Mouse (Mus musculus) kidney, postnatal 0 days (tissue): ENCODE data around the gene Col4a2. TPM values are rescaled to one million over a fixed set of nuclear protein-coding genes. Genes with fewer than 3 reads are reported as not detected.
A peak's percentile ranks its signal among the peaks of the same experiment; 100 is the strongest.

Source experiments
- ATAC-seq: fragments of 200-750 bp; cut with Nextera tagmentation; replicated peaks from 2 replicates; pipeline ENCODE4 v1.8.0; 2017; ENCODE audit warnings: low read depth, moderate number of reproducible peaks, moderate TSS enrichment, moderate library complexity; ENCODE audit not compliant: low FRiP score
- DNase-seq: peaks from one replicate; pipeline ENCODE4 v3.0.0-alpha.2; 2016; ENCODE audit warnings: low spot score
- H3K27ac ChIP-seq: fragments of 300-500 bp; sonication (generic); 2 replicates; pipeline ENCODE4 v1.5.1; 2014; ENCODE audit warnings: mild to moderate bottlenecking
- H3K27me3 ChIP-seq: fragments of 300-500 bp; sonication (generic); 2 replicates; pipeline ENCODE4 v1.6.1; 2014; ENCODE audit warnings: low read length, mixed read lengths; ENCODE audit not compliant: insufficient read depth
- H3K36me3 ChIP-seq: fragments of 300-500 bp; sonication (generic); 2 replicates; pipeline ENCODE4 v1.6.1; 2014; ENCODE audit warnings: low read length, mixed read lengths; ENCODE audit not compliant: insufficient read depth
- H3K4me1 ChIP-seq: fragments of 300-500 bp; sonication (generic); replicated peaks from 2 replicates; pipeline ENCODE4 v1.6.1; 2014; ENCODE audit warnings: antibody characterized with exemption, low read length, mixed read lengths; ENCODE audit not compliant: insufficient read depth
- H3K4me2 ChIP-seq: fragments of 300-500 bp; sonication (generic); 2 replicates; pipeline ENCODE4 v1.6.1; 2014; ENCODE audit warnings: mild to moderate bottlenecking, low read length, moderate library complexity, mixed read lengths
- H3K4me3 ChIP-seq: fragments of 300-500 bp; sonication (generic); replicated peaks from 2 replicates; pipeline ENCODE4 v1.5.1; 2014; ENCODE audit warnings: low read depth, low read length
- H3K9ac ChIP-seq: fragments of 300-500 bp; sonication (generic); 2 replicates; pipeline ENCODE4 v1.6.1; 2014; ENCODE audit warnings: low read depth, low read length
- H3K9me3 ChIP-seq: fragments of 300-500 bp; sonication (generic); replicated peaks from 2 replicates; pipeline ENCODE4 v1.6.1; 2016; ENCODE audit warnings: low read length, inconsistent platforms, mixed read lengths
- CTCF ChIP-seq: IDR thresholded peaks from 2 replicates; pipeline ENCODE4 v1.5.1; 2016; ENCODE audit warnings: antibody characterized with exemption, low read depth, mild to moderate bottlenecking, moderate library complexity
- WGBS: fragments of 180-500 bp; shearing (Covaris S2); extraction: QIAGEN DNeasy Blood & Tissue Kit; methylation state at CpG from one replicate; pipeline ENCODE4 v1.1.7; 2014; 5-methylcytosine and 5-hydroxymethylcytosine counted together
- polyA plus RNA-seq: library from polyadenylated mRNA; unstranded; fragments of >200 nt; fragmentation: Nextera tagmentation; extraction: Ambion mirVana; gene quantifications from 2 replicates; pipeline ENCODE4 v1.2.1, GENCODE M21; 2015

The Col4a2 gene
- polyA plus RNA-seq, 1 experiment from 2014 or later, result 140 TPM

DNA sequence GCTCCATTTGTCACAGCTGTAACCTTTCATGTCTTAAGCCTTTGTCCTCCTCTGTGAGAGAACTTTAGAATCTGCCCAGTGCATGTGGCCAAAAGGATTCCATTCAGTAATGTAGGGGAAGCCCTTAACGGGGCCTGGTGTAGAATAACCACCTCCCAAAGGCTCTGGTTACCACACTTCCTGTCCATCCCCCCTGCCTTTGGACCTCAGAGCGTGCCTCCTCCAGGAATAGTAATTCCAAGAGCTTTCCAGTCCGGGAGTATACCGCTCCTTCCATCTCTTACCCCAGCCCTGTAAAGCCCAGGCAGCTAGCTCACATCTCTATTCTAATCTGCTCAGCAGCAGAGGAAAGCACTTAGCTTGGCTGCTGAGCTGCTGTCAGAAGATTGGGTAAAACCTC is 14.7 kb downstream of the Col4a2 start:
- peak; percentile 84 for ATAC-seq
- Histone ChIP-seq H3K4me3 (no peak overlapping the region), H3K36me3 (peaks cover 3% of the 10 kb centered on the region; the same call in 1 of the 2 replicates), H3K4me2 (no peak overlapping the region), H3K27ac (peak overlapping the region; percentile 79), H3K9me3 (no peaks in the 10 kb centered on the region), H3K4me1 (peaks cover 40% of the 10 kb centered on the region), H3K9ac (no peak overlapping the region), H3K27me3 (no peaks in the 10 kb centered on the region)
- WGBS, result 19% methylated on average over 4 of the region's 4 CpGs
- DNase-seq, result peak; percentile 93
- TF ChIP-seq CTCF, result no peak

DNA sequence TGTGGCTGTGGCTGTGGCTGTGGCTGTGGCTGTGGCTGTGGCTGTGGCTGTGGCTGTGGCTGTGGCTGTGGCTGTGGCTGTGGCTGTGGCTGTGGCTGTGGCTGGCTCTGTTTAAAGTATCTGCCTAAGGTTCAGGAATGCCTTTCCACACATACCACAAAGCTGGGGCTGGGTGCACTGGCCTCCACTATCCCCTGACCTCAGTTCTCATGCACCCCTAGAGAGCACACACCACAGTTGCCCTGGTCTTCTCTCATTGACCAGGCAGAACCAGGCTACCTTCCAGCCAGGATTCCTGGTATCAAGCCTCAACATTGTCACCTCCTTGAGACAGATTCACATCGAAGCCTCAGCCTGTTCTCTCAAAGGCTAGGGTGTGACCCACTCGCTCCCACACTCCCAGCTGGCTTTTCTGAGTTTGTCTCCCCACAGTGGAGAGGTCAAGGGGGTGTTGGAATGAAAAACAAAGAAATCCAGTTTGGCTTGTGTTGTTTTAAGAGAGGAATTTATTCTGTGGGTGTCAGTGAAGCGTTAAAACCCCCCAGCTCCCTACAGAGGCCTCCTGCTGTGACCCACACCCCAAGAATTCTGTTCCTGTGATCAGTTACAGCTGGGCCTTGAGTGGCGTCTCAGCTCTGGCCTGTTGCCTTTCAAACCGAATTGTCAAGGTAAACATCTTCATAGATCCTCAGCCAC is 15.3 kb downstream of the Col4a2 start:
- no peak overlapping the region for H3K4me2 ChIP-seq
- no peak overlapping the region for H3K9ac ChIP-seq
- 25% methylated on average over 5 of the region's 5 CpGs for WGBS
- peak; percentile 30; the same call in 1 of the 2 replicates for ATAC-seq
- H3K4me1 ChIP-seq, result peaks cover 40% of the 10 kb centered on the region
- H3K27me3 ChIP-seq, result no peaks in the 10 kb centered on the region
- peak; percentile 80 for DNase-seq
- peak overlapping the region; percentile 79 for H3K27ac ChIP-seq
- TF ChIP-seq CTCF, result no peak
- no peak overlapping the region for H3K4me3 ChIP-seq
- H3K9me3 ChIP-seq, result no peaks in the 10 kb centered on the region
- peaks cover 3% of the 10 kb centered on the region; the same call in 1 of the 2 replicates for H3K36me3 ChIP-seq

DNA sequence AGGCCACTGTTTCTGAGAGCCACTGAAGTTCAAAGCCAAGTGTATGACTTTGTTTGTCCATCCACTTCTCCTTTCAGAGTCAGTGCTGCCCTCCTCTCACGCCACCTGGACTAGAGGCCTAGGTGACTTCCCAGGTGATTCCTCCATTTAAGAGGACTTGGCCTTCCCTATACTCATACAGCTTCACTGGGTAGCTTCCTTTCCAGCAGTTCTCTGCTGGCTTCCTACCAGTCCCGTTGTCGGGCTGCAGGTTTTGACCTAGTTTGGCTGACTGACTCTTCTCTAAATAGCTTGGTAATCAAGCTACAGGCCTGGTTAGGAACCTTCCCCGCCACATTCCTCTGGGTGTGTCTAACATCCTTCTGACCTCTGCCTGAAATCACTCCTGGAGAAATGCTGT is 19.0 kb downstream of the Col4a2 start:
- Histone ChIP-seq H3K9me3 (no peaks in the 10 kb centered on the region), H3K9ac (no peak overlapping the region), H3K27ac (peak overlapping the region; percentile 48; the same call in 1 of the 2 replicates), H3K4me2 (no peak overlapping the region), H3K36me3 (peaks cover 3% of the 10 kb centered on the region; the same call in 1 of the 2 replicates), H3K4me1 (peaks cover 45% of the 10 kb centered on the region), H3K27me3 (no peaks in the 10 kb centered on the region), H3K4me3 (no peak overlapping the region)
- no peak for TF ChIP-seq CTCF
- ATAC-seq (no peak), DNase-seq (no peak)
- WGBS, result 52% methylated on average over 4 of the region's 4 CpGs

DNA sequence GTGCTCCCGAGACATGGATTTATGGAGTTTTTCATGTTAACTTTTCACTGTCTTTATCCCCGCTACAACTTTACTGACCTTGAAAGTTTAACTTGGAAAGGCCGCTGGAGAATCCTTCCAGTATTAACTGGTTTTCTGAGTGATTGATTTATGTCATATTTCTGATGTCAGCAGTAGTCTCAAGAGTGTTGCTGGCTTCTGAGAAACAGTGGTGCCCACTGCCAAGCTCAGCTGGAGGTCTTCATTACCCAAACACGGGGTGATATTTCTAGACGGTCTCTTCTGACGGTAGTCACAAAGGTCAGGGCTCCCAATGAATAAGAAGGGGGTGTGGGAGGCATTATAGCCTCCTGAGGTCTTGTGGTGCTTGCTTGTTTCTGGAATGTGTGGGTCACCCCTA is 21.1 kb downstream of the Col4a2 start:
- DNase-seq, result no peak
- no peak for ATAC-seq
- Histone ChIP-seq H3K4me1 (peaks cover 30% of the 10 kb centered on the region), H3K27ac (0 out of 2 replicates have a peak overlapping the region, but pooled peaks have one; percentile 47), H3K9ac (no peak overlapping the region), H3K27me3 (no peaks in the 10 kb centered on the region), H3K36me3 (no peaks in the 10 kb centered on the region), H3K9me3 (no peaks in the 10 kb centered on the region), H3K4me2 (no peak overlapping the region), H3K4me3 (no peak overlapping the region)
- 57% methylated on average over 6 of the region's 6 CpGs for WGBS
- no peak for TF ChIP-seq CTCF

DNA sequence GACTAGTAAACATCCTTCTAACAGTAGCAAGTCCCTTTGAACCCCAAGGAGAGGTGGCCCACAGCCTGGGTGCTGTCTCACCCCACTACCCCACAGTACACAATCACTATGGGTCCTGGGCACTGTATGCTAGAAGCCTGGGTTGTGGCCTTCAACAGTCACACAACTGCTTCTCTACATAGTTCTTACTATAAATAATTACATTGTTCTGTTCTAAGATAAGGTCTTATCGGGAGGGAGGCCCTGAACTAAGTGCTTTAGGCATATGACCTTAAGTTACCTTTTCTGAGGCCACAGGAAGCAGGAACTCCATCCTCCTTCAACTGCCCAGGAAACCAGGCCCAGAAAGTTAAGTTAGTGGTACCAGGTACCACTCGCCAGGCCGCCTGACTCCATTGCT is 21.9 kb downstream of the Col4a2 start:
- 0 out of 2 replicates have a peak overlapping the region, but pooled peaks have one; percentile 15 for H3K27ac ChIP-seq
- no peak overlapping the region for H3K9ac ChIP-seq
- DNase-seq (no peak), ATAC-seq (no peak)
- H3K4me3 ChIP-seq, result no peak overlapping the region
- peaks cover 35% of the 10 kb centered on the region for H3K4me1 ChIP-seq
- 67% methylated on average over 3 of the region's 3 CpGs for WGBS
- H3K9me3 ChIP-seq, result no peaks in the 10 kb centered on the region
- no peak overlapping the region for H3K4me2 ChIP-seq
- TF ChIP-seq CTCF, result no peak
- H3K27me3 ChIP-seq, result no peaks in the 10 kb centered on the region
- H3K36me3 ChIP-seq, result no peaks in the 10 kb centered on the region

DNA sequence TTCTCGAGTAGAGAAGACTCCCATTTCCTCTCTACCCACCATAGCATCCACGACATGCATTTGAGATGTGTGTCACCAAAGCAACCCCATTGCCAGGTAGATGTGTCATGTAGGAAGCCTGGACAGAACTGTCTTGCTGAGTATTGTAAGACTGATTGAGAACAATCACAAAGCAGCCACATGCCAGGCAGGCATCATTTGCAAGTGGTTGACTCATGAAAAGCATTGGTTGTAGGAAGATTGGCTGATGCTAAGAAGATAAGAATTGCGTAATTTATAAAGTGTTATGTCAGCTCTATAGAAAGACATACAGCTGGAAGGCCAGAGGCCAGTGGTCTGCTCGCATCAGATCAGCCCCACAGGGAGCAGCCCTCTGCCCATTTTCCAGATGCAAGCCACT is 22.6 kb downstream of the Col4a2 start:
- 83% methylated on average over 4 of the region's 4 CpGs for WGBS
- Histone ChIP-seq H3K27ac (no peak overlapping the region), H3K4me2 (no peak overlapping the region), H3K9ac (no peak overlapping the region), H3K27me3 (no peaks in the 10 kb centered on the region), H3K36me3 (no peaks in the 10 kb centered on the region), H3K4me1 (peaks cover 42% of the 10 kb centered on the region), H3K9me3 (no peaks in the 10 kb centered on the region), H3K4me3 (no peak overlapping the region)
- ATAC-seq (no peak), DNase-seq (no peak)
- no peak for TF ChIP-seq CTCF
